Mouse (Mus musculus) gastrocnemius, postnatal 25 days (tissue): ENCODE data around the gene E030018B13Rik. TPM values are rescaled to one million over a fixed set of nuclear protein-coding genes. Genes with fewer than 3 reads are reported as not detected.

ENCODE experiments used
- DNase-seq: peaks from one replicate; pipeline ENCODE4 v3.0.0; 2022
- total RNA-seq, 2 experiments: library from RNA; stranded (reverse); gene quantifications; 1 replicate in 1 of 2; 2 replicates in 1 of 2; pipeline ENCODE4 v1.2.3; 2021

E030018B13Rik gene
- total RNA-seq, 2 experiments from 2014 or later: not detected

DNA sequence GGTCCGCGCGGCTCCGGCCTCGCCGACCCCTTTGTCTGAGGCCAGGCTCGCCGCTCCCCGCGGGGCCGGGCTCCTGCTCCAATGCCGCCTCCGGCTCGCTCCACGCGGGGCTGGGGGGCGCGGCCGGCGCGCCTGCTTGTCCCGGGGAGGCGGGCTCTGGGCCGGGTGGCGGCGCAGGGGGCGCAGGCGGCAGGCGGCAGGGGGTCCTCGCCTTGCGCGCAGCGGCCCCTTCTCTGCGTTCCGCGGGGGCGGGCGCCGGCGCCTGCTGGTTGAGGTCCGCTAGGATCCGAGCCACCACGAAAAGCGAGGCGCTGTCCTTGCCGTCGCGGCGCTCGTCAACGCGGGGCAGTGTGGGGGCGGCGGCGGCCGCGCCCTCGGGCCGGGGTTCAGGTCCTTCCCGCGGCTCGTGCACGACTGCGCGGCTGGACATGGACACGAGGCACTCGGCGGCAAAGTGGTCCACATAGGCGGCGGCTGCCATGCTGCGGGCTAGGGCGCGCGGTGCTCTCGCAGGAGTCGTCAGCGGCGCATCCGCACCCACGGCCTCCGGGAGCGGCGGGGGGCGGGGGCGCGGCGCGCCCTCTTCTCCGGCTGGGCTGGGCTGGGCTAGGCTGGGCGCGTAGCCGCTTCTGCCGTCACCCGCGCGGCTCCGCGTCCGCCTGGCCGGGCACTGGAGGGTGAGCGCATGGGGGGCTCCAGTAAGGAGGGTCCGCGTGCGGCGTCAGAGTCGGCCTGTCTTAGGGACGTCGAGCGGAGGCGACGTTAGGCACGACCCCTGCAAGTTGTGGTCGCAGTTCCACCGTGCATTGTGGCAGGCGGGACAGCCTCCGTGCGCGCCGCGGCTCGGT lies 21.6 kb downstream of the E030018B13Rik start:
- DNase-seq: no peak

DNA sequence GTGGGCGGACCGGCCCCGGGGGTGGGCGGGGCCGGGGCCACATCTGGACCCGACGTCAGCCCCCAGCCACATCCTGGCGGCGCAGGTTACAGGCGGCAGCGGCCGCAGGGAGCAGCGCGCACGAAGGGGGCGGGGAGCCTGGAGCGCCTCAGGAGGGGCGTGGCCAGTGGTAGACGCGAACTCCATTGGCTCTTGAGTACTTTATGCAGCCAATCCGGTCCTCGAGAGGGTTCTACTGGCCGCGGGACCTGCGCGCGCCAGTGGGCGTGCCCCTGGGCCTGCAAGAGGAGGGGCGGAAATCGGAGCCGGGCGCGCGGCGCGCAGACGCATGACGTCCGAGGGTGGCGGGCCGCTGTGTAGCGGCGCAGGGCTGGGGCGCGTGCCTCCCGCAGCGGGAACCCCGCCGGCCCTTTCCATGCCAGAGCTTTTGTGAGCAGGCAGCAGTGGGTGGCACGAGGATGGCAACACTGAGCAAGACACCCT lies 22.3 kb downstream of the E030018B13Rik start, which contains the start of gene Klf13:
Gene Klf13, minus strand, starts transcription at position 2 of the 483 bp plus-strand sequence.
- peak; percentile 99 for DNase-seq

DNA sequence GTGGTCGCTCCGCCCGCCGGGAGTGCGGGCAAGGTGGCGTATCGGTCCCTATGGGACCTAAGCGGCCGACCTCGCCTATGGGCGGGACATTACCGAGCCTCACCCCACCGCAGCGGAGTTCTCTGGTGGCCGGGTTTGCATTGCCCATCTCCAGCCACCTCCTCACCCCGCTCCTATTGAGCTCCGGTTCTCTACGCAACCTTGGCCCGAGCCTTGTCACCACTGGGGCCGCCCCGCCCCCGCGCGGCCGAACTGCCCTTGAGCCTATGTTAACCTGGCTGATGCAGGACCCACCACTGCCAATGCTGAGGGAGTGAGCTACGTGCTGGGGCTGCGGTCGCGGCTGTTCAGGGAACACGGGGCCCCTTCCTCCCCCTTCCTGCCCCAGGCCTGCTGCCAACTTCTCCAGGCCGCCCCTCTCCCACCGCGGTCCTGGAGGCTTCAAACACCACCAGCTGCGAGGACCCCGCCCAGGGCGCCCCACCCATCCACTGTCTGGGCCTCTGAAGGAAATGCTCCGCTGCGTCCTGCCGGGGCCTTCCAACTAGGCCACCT lies 22.8 kb downstream of the E030018B13Rik start:
- peak; percentile 87 for DNase-seq

DNA sequence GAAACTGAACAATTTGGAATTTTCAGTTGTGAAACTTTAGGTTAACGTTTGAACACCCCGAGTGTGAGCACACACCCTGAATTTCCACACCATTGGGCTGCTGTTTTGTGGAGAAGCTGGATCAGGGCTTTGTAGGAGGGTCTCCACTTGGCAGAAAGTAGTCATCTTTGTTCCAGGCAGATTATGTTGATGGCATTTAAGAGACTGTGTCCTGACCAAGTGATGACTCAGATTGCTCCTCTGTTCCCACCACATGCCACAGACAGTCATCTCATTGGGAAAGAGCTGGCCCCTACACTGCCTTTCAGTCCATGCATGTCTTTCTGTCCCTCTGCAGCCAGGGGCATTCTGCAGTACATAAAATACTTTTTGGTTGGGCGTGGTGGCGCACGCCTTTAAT lies 23.7 kb downstream of the E030018B13Rik start:
- no peak for DNase-seq

DNA sequence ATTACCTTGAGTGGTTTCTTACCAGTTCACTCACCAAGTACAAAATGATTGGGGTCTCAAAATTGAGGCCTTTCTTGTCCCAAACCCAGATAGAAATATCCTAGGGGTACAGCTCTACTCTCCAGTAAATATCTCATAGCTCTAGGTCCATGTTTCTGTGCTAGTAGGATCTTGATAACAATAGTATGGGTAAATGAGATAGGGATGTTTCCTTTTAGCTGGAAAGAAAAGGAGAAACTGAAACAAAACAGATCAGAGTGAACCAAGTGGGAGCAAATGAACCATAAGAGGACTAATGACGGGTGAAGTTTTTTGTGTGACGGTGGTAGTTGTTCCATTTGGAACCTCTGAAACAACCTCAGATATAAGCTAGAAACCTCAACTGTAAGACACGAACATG lies 24.4 kb downstream of the E030018B13Rik start:
- no peak for DNase-seq

DNA sequence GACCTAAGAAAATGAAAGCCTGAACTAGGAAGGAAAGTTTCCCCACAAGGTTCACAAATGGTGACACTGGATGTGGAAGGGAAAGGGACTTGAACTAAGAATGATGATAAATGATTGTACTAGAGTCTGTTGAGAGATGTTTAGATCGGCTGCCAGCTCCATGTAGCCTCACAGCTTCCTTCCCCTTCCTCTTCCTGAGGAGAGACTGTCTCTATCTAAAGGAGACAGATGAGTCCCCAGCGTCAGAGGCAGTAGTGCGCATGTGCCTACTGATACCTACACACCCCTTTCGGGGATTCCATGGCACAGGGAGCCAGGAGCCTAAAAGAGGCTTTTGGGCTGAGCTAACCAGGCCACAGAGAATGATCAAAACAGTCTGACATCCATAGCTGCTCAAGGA lies 24.8 kb downstream of the E030018B13Rik start:
- DNase-seq: no peak

DNA sequence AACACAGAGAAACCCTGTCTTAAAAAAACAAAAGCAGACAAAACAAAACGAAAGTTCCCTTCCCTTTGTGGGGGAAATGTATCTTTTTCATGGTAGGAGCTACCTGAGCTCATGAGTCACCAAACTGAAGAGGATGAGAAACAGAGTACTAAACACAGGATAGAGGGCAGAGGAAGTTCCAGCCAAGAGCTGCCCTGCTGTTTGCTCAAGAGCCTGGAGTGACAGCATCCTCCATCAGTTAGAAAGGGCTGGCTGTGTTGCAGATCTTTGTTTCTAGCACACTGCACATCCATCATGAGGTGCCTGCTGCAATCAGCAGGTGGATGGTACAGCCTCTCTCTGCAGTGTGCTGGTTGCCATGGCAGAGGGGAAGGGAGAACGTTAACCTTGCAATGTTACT lies 27.3 kb downstream of the E030018B13Rik start:
- no peak for DNase-seq

DNA sequence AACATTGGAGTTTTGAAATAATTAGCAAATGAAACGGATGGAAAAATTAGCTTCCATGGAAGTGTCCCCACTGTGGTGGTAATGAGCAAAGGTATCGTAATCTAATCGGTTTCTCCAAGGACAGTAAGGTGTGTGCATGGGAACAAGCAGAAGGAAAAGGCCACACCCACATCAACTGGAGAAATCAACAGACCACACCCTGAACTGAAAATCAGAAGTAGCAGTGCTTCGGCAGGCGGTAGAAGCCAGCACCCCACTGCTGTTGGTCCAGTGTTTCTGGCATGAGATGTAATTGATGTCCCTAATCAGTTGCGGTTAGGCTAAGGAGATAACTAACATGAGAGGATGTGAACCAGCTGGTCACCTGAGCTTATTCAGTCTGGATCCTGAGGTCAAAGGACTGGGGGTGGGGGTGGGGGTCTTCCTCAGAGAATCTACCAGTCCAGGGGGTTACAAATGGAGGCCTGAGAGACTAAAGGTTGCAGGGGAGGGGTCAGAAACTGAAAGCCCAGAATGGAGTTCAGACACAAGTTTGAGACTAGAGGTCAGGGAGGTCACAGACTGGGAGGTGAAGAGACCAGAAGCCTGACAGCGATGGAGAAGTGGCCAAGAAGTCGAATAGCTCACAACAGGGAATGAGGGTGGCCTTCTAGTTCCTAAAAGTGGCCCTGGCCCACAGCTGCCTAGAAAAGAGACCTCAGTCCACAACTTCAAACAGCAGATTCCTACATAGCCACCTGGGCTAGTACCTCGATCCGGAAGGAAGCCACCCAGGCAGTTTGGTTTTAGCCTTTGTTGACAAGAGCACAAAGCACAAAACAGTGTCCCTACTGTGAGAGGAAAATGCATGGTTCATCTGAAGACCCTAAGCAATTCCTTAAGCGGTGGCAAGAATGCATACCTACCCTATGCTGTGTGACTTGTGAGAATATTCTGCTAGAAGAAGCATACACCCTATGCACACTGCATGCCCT lies 31.1 kb downstream of the E030018B13Rik start:
- no peak for DNase-seq

DNA sequence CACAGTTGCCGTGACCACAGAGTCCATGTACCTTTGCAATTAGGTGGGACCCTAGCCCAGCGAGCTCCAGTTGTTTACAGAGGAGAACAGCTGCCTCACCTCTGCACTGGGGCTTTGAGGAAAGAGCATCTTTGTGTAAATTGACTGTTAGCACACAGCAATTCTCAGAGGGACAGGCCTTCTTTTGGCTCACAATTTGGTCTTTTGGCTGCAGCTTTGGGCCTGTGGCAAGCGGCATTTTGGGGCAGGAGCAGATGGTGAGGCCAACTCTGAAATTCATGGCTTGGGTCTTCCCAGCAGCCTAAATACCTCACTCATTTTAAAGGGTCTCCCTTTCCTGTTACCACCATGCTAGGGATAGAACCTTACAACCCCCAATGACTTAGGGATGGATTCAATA lies 32.5 kb downstream of the E030018B13Rik start:
- no peak for DNase-seq

DNA sequence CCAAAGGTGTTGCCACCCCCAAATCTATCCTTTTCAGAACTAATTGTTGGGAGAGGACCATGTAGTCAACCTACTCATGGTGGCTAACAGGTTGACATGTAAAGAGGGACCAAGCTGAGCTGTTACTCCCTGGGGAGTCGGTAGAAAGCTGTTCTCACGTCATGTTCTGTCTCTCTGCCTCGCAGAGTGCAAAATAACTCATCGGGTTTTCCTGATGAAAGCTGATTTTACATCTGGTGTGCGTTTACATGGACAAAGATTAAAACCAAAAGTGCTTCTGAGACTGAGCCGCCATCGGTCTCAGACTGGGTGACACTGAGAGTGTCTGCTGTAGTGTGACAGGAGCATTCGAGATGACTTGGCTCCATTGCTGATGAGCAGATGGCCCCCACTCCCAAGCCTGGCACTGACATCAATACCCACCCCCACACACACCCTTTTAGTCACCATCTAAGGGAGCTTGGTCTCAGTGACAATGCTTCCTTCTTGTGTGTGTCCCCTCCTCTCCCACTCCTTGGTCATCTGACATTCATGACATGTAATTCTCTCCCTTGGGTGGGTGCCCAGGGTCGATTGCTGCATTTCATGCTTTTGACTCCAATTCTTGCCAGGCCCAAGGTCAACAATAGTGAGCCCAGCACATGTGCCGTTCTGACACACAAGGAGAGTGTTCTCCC lies 34.4 kb downstream of the E030018B13Rik start:
- no peak for DNase-seq

DNA sequence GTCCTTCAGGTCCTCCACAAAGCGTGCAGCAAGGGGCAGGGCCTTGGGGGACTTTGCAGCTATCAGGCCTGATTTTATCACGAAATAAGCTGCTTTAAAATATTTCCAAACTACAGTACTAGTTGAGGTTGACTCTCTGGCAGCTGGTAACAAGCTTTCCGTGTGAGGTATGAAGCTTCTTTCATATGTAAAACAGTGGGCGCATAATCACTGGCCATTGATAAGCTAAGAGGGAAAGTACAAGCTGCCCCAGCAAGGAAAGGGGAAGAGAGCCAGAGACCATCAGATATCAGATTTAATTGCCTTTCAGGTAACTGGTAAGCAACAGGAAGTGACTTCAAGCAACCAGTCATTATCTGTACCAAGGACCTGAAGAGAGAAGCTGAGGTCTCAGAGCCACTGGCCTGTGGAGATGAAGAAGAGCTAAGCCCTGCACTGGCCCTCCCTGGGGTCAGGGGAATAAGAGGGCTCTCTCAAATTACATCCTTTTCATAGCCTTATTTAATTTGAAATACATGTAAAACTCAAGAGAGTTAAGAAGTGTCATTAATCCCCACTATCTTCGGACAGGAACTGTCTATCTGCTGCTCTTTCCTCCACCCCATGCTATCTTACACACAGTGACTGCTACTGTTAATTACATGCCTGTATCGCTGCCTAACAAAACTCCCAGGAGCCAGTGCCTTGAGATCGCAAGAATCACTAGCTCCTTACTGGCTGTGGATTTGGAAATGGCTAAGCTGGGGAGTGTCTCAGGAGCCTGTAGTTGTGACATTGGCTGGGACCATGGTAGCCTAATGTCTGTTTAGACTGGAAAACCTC lies 35.6 kb downstream of the E030018B13Rik start:
- no peak for DNase-seq

DNA sequence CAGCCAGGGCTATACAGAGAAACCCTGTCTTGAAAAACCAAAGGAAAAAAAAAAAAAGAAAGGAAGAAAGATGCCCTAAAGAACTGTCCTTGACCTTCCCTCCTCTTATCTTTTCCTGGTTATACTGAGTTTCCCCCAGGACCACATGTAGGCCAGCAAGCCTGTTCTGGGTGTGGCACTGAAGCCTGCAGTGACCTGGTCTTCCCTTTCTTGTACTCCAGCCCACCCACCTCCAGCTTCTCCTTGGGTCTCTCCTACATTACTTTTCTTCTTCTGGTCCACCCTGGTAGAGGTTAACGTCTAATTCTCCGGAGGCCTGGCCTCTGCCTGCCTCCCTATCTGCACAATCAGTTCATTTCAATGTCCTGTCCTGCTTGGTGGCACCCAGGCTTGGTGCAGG lies 38.8 kb downstream of the E030018B13Rik start:
- DNase-seq: no peak

DNA sequence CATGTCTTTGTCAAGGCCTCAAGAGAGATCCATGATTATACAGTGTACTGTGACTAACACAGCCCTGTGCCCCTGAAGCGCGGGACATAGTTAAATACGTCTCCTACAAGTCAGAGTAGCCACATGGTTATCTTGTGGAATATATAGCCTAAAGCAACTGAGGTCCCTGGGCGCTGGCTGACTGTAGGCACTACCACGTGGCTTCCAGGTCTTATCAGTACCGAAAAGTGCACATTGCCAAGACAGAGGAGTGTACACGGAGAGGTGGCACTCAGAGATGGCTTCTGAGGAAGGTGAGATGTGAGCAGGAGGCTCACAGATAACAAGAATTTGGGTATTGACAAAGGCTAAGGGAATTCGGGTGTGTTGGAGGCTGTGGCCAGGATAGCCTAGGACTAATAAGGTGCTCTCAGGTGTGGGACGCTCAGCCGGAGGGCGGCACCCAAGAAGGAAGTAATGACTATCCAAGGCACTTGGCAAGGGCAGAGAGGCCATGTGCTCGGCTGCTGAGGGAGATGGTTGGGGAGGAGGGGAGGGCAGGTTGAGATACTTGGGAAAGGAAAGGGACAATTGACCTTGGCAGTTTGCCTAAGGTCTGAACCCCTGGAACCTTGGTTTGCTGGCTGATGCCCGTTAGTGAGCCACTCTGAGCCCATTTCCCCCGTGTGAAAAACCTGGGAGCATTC lies 39.6 kb downstream of the E030018B13Rik start:
- DNase-seq: no peak

DNA sequence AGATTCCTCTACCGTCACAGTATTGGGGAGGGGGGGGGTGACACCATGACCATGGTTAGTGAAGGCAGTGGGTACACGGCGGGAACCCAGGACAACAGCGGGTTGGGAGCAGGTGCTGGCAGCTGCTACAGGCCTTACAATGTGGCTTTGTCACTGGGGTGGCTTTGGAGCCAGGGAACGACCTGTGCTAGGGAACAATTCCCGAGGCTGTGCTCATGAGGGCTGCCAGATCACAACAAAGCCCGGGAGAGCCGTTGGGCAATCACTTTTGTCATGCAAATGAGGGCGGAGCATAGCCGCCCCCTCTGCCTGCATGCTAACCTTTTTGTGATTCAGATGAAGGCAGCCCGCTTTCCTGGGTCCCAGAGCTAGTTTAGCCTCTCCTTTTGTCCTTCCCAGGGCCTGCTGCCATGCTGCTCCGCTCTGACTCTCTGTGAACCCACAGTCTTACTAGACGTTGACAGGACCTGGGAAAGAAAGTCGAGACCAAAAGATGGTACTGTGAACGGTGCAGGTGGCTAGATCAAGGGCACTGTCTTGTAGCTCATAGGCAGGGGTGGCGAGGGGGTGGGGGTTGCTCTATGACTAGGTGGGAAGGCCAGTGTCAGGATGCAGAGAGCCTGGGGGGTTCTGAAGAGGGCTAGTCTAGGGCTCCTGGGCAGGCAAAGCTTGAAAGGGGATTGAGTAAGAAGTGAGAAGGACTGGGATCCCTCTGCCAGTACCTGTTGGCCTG lies 40.5 kb downstream of the E030018B13Rik start:
- DNase-seq: peak; percentile 29

DNA sequence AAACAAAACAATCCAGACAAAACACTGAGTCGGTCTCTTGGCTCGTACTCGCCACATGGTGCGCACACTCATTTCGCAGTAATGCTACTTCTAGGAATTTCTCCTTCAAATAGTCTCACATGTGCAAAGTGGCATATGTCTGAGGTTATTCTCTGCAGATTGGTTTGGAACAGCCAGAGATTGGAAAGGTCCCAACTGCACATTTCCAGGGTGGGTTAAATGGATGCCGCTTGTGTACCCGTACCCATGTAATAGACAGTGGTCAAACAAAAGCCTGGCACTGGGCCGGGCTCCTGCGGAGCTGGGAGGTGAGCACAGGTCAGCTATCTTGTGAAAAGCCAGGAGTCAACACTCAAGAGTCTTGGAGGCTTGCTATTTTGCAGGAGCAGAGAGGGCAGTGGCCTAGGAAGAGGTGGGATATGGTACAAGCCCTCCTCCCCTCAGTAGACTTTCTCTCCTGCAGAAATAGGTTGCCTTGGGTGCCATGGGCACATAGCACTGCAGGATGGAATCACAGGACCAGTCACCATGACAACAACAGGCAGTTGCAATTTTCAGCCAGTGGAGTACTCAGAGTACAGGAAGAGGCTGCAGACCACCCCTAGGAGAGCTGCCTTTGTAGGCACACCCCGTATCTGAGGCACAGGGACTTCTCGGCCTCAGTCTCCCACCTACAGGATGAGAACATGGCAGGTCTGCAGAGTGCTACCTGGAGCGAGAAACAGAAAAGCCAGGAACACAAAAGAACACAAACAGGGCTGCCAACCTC lies 41.4 kb downstream of the E030018B13Rik start:
- no peak for DNase-seq

DNA sequence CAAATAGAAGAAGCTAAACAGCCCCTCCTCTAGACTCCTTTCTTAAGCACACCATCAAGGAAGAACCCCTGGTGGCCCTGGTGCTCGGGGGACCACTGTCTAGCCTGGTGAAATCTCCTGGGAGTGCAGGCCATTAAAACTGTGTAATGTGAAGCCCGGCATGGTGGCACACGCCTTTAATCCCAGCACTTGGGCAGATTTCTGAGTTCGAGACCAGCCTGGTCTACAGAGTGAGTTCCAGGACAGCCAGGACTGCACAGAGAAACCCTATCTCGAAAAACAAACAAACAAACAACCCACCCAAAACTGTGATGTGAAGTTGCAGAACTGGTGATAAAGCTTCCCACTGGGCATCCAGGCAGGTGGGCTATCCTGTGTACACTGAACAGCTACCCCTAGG lies 47.0 kb downstream of the E030018B13Rik start:
- no peak for DNase-seq

DNA sequence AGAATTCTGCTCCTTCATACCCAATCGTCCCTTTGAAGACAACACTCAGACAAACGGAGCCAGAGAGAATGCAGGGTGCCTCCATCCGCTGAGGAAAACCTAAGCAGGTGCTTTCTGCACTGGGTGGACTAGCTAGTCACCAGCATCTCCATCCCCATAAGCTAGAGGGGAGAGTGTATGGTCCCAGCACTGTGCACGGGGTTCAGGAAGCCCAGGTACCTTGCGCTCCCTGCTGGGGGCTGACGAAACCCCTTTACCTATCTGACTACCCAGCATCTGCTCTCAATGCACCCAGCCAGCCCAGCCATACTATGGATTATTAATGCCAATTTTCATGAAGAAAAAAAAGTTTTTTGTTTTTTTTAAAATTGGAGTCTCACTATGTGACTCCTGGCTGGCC lies 47.5 kb downstream of the E030018B13Rik start:
- no peak for DNase-seq

DNA sequence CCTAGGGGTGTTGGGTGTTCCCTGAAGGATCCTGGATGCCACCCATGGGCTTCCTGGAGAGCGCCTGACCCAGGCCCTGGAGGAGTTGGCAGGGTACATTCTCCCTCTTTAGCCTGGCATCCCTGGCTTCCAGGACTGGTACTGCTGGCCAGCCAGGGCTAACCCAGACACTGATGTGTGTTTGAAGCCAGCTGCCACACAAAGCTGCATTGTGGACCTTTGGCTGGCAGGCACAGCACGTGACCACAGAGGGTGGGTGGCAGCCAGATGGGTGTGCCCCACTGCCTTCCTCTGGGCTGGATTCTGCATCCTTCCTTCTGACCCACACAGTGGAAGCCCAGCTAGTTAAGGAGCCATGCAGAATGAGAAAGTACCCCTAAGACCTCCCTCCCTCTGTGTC lies 48.5 kb downstream of the E030018B13Rik start:
- peak; percentile 59 for DNase-seq
